In genomic region chr13:59656316-59656832, GRCm38 (mm10) we compare ENCODE assay signal across 8 mouse cellular contexts. TPM values are rescaled to one million over a fixed set of nuclear protein-coding genes. Genes with fewer than 3 reads are reported as not detected.
DNase-seq lines count a peak whose midpoint lies in the region; ATAC-seq and TF ChIP-seq lines count a peak whose summit lies in the region.

No protein-coding gene starts in this region.

- no peak for TF ChIP-seq CTCF in layer of hippocampus, adult 2 months (conservative IDR thresholded peaks at IDR 0.05)

- H3K4me2 ChIP-seq in liver, embryonic 15.5 days: no peak overlapping the region
- H3K4me2 ChIP-seq in neural tube, embryonic 14.5 days (ENCODE audit: low read depth, low read length): no peak overlapping the region

- no peaks in the 10 kb centered on the region for H3K9me3 ChIP-seq in liver, embryonic 15.5 days (replicated peaks)
- H3K9me3 ChIP-seq in neural tube, embryonic 14.5 days (ENCODE audit: control insufficient read depth, low read length): no peaks in the 10 kb centered on the region

- no peak overlapping the region for H3K4me3 ChIP-seq in layer of hippocampus, adult 2 months
- H3K4me3 ChIP-seq in liver, embryonic 15.5 days (replicated peaks): no peak overlapping the region
- no peak overlapping the region for H3K4me3 ChIP-seq in neural tube, embryonic 14.5 days (ENCODE audit: low read depth, low read length)

- DNase-seq in layer of hippocampus, adult 2 months (ENCODE audit: low spot score in 2 of 2): no peak
- DNase-seq in layer of hippocampus, postnatal 25 days (ENCODE audit: extremely low spot score in 1 of 2, low spot score in 1 of 2): no peak
- no peak for DNase-seq in gastrocnemius, postnatal 10 days
- DNase-seq in adrenal gland, adult (ENCODE audit: inconsistent age in 2 of 2, low spot score in 1 of 2): no peak

- H3K27ac ChIP-seq in layer of hippocampus, adult 2 months: peak overlapping the region; percentile 71
- peak overlapping the region; percentile 16; the same call in 1 of the 2 replicates for H3K27ac ChIP-seq in liver, embryonic 15.5 days (replicated peaks)
- peak overlapping the region; percentile 30; the same call in 1 of the 2 replicates for H3K27ac ChIP-seq in neural tube, embryonic 14.5 days (ENCODE audit: low read depth, low read length)

- ATAC-seq in common myeloid progenitor, adult 5-6 weeks (replicated peaks; ENCODE audit: low read depth, poor library complexity, severe bottlenecking): peak; percentile 93
- ATAC-seq in liver, embryonic 15.5 days (ENCODE audit: insufficient read depth): 0 out of 2 replicates have a peak, but pooled peaks have one; percentile 38
- ATAC-seq in neural tube, embryonic 14.5 days (ENCODE audit: low read depth): 0 out of 2 replicates have a peak, but pooled peaks have one; percentile 26
- ATAC-seq in erythroblast, adult 5-6 weeks (replicated peaks; ENCODE audit: low FRiP score, poor library complexity, severe bottlenecking): no peak

- no peaks in the 10 kb centered on the region for H3K27me3 ChIP-seq in liver, embryonic 15.5 days
- H3K27me3 ChIP-seq in neural tube, embryonic 14.5 days (ENCODE audit: control insufficient read depth, insufficient read depth, low read length): no peaks in the 10 kb centered on the region

- no peak overlapping the region for H3K9ac ChIP-seq in liver, embryonic 15.5 days
- H3K9ac ChIP-seq in neural tube, embryonic 14.5 days (replicated peaks; ENCODE audit: low read depth, low read length): no peak overlapping the region

- 40% methylated on average over 10 of the region's 10 CpGs for WGBS in liver, embryonic 15.5 days (ENCODE audit: insufficient replicate concordance)
- 66% methylated on average over 10 of the region's 10 CpGs for WGBS in neural tube, embryonic 14.5 days

- peaks cover 69% of the 10 kb centered on the region for H3K36me3 ChIP-seq in liver, embryonic 15.5 days (replicated peaks)
- no peaks in the 10 kb centered on the region for H3K36me3 ChIP-seq in neural tube, embryonic 14.5 days (ENCODE audit: control insufficient read depth, insufficient read depth, low read length)

- peaks cover 40% of the 10 kb centered on the region for H3K4me1 ChIP-seq in liver, embryonic 15.5 days (replicated peaks)
- 0 out of 2 replicates have a peak, but pooled peaks cover 5% of the 10 kb centered on the region for H3K4me1 ChIP-seq in neural tube, embryonic 14.5 days (ENCODE audit: control insufficient read depth, insufficient read depth, low read length)

RNA-seq across cellular contexts. Expression of gene Golm1, which starts 19.2 kb away (rescaled TPM):
- 10 to 100 TPM; 67.4 to 71.8 TPM for total RNA-seq in layer of hippocampus, adult 2 months (2021)
- total RNA-seq in layer of hippocampus, postnatal 25 days (2021): 10 to 100 TPM; 54.3 to 62.7 TPM
- 55.6 and 58.6 TPM in 2 replicates for total RNA-seq in common myeloid progenitor, adult 5-6 weeks (2017)
- 39.8 and 41.9 TPM in 2 replicates for polyA plus RNA-seq in liver, embryonic 15.5 days (2015; fragmentation: Nextera tagmentation; extraction: Ambion mirVana)
- 21.4 and 30.3 TPM in 2 replicates for polyA plus RNA-seq in neural tube, embryonic 14.5 days (2014; fragmentation: Nextera tagmentation; extraction: Ambion mirVana)
- 13.4 and 16.1 TPM in 2 replicates for total RNA-seq in erythroblast, adult 5-6 weeks (2015; ENCODE audit: low replicate concordance)
- total RNA-seq in erythroblast, adult 5-6 weeks (2017; ENCODE audit: low replicate concordance): 21.4 and 25.2 TPM in 2 replicates
- 10 to 100 TPM; 10.4 to 13.5 TPM for total RNA-seq in gastrocnemius, postnatal 10 days (2021)

RNA-seq across cellular contexts. Expression of gene 4921517D22Rik, which starts 37.5 kb away (rescaled TPM):
- total RNA-seq in layer of hippocampus, adult 2 months (2021): not detected
- not detected for total RNA-seq in layer of hippocampus, postnatal 25 days (2021)
- total RNA-seq in common myeloid progenitor, adult 5-6 weeks (2017): not detected in 2 replicates
- polyA plus RNA-seq in liver, embryonic 15.5 days (2015; fragmentation: Nextera tagmentation; extraction: Ambion mirVana): not detected in 2 replicates
- not detected in 2 replicates for polyA plus RNA-seq in neural tube, embryonic 14.5 days (2014; fragmentation: Nextera tagmentation; extraction: Ambion mirVana)
- not detected in 2 replicates for total RNA-seq in erythroblast, adult 5-6 weeks (2015; ENCODE audit: low replicate concordance)
- not detected in 2 replicates for total RNA-seq in erythroblast, adult 5-6 weeks (2017; ENCODE audit: low replicate concordance)
- not detected for total RNA-seq in gastrocnemius, postnatal 10 days (2021)

RNA-seq across cellular contexts. Expression of gene Spata31d1a, which starts 53.8 kb away (rescaled TPM):
- total RNA-seq in layer of hippocampus, adult 2 months (2021): under 1 TPM; 0.22 to 0.26 TPM
- under 1 TPM; 0.27 to 0.38 TPM for total RNA-seq in layer of hippocampus, postnatal 25 days (2021)
- not detected in 2 replicates for total RNA-seq in common myeloid progenitor, adult 5-6 weeks (2017)
- not detected in 2 replicates for polyA plus RNA-seq in liver, embryonic 15.5 days (2015; fragmentation: Nextera tagmentation; extraction: Ambion mirVana)
- polyA plus RNA-seq in neural tube, embryonic 14.5 days (2014; fragmentation: Nextera tagmentation; extraction: Ambion mirVana): 0.06 and 0.21 TPM in 2 replicates
- total RNA-seq in erythroblast, adult 5-6 weeks (2015; ENCODE audit: low replicate concordance): not detected in 2 replicates
- total RNA-seq in erythroblast, adult 5-6 weeks (2017; ENCODE audit: low replicate concordance): not detected in 2 replicates
- total RNA-seq in gastrocnemius, postnatal 10 days (2021): not detected

RNA-seq across cellular contexts. Expression of gene Spata31d1b, which starts 55.7 kb away (rescaled TPM):
- under 1 TPM in 1 of 2 experiments, not detected in 1; 0.12 TPM for total RNA-seq in layer of hippocampus, adult 2 months (2021)
- total RNA-seq in layer of hippocampus, postnatal 25 days (2021): under 1 TPM; 0.12 to 0.14 TPM
- total RNA-seq in common myeloid progenitor, adult 5-6 weeks (2017): not detected in 2 replicates
- 0.02 TPM in 1 of 2 replicates, not detected in the other for polyA plus RNA-seq in liver, embryonic 15.5 days (2015; fragmentation: Nextera tagmentation; extraction: Ambion mirVana)
- polyA plus RNA-seq in neural tube, embryonic 14.5 days (2014; fragmentation: Nextera tagmentation; extraction: Ambion mirVana): not detected in 2 replicates
- not detected in 2 replicates for total RNA-seq in erythroblast, adult 5-6 weeks (2015; ENCODE audit: low replicate concordance)
- not detected in 2 replicates for total RNA-seq in erythroblast, adult 5-6 weeks (2017; ENCODE audit: low replicate concordance)
- not detected for total RNA-seq in gastrocnemius, postnatal 10 days (2021)

Comparison
In these comparisons a context has a peak if more than half of its experiments do, and no peak if none do; other contexts are left out.
1. H3K27ac ChIP-seq: peak in every context shown above with its lines; median percentile 71 in layer of hippocampus, adult 2 months; 30 in neural tube, embryonic 14.5 days; 16 in liver, embryonic 15.5 days.